Comparison of ENCODE assay signal across 14 mouse cellular contexts in the genomic region with DNA sequence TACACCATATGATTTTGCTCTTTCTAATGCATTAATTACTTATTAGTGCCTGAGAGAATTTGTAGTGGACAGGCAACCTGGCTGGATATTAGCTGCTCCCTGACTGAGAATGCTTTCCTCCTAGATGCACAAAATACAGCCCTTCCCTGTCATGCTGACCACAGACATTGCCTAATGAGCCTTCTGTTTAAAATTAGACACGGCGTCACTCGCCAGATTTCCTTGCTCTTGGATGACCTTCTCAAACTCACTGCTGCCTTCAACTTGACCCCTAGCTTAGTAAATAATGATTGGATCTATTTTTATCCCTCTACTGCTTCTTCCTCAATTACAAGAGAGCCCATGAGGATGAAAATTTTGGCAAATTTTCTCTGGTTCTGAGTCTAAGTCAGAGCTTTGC. TPM values are rescaled to one million over a fixed set of nuclear protein-coding genes. Genes with fewer than 3 reads are reported as not detected.
DNase-seq lines count a peak whose midpoint lies in the region; ATAC-seq and TF ChIP-seq lines count a peak whose summit lies in the region.
"Had no signal": no experiment of that assay in that cellular context is flagged by ENCODE, and none has a peak within 500 bp of the region (broad histone marks: within the 10 kb centered on the region; RNA-seq: fewer than 3 reads in every experiment).

No protein-coding gene starts in this region.

- no peak overlapping the region for H3K4me2 ChIP-seq in lung, embryonic 14.5 days
- H3K4me2 ChIP-seq: limb, embryonic 12.5 days had no signal

- TF ChIP-seq CTCF in lung, embryonic 14.5 days (IDR thresholded peaks at IDR 0.05; ENCODE audit: low read depth), result no peak

- no peaks in the 10 kb centered on the region for H3K27me3 ChIP-seq in lung, embryonic 14.5 days (ENCODE audit: insufficient read depth, low read length)
- no peaks in the 10 kb centered on the region for H3K27me3 ChIP-seq in midbrain, embryonic 10.5 days (ENCODE audit: low read depth, poor library complexity, severe bottlenecking)
- H3K27me3 ChIP-seq: limb, embryonic 12.5 days had no signal

- DNase-seq in gastrocnemius, adult 18-20 months (ENCODE audit: low spot score), result peak; percentile 63
- no peak for DNase-seq in gastrocnemius, postnatal 36 days
- peak; percentile 10 for DNase-seq in 3134 (ENCODE audit: extremely low read depth, insufficient read length, low spot score)
- DNase-seq in embryo, embryonic 11 days, result peak; percentile 7
- peak; percentile 2 for DNase-seq in lung, embryonic 14.5 days
- no peak for DNase-seq in midbrain, embryonic 10.5 days (ENCODE audit: low spot score)
- DNase-seq in cerebellum, postnatal 10 days, result no peak
- no peak for DNase-seq in ovary, postnatal 10 days (ENCODE audit: low spot score)
- DNase-seq: cerebellum, adult 8-10 months; gastrocnemius, postnatal 14 days; retina, postnatal 1 day had no signal

- no peak overlapping the region for H3K9ac ChIP-seq in lung, embryonic 14.5 days
- H3K9ac ChIP-seq: limb, embryonic 12.5 days had no signal

- H3K4me3 ChIP-seq in lung, embryonic 14.5 days (ENCODE audit: low read depth, low read length), result no peak overlapping the region
- H3K4me3 ChIP-seq in midbrain, embryonic 10.5 days, result no peak overlapping the region
- H3K4me3 ChIP-seq: limb, embryonic 12.5 days had no signal

- intact Hi-C loops in gastrocnemius, postnatal 36 days (cut with DNase I), result no loop called here

- WGBS in lung, embryonic 14.5 days, result 61% methylated on average over 3 of the region's 3 CpGs
- WGBS in midbrain, embryonic 10.5 days, result 91% methylated on average over 3 of the region's 3 CpGs

- ATAC-seq in lung, embryonic 14.5 days (ENCODE audit: insufficient read depth), result no peak
- ATAC-seq: midbrain, embryonic 16.5 days had no signal

- H3K9me3 ChIP-seq in lung, embryonic 14.5 days (ENCODE audit: low read depth, low read length), result no peaks in the 10 kb centered on the region
- H3K9me3 ChIP-seq in midbrain, embryonic 10.5 days (replicated peaks), result no peaks in the 10 kb centered on the region
- H3K9me3 ChIP-seq: limb, embryonic 12.5 days had no signal

- H3K4me1 ChIP-seq in lung, embryonic 14.5 days (ENCODE audit: insufficient read depth), result no peaks in the 10 kb centered on the region
- H3K4me1 ChIP-seq in midbrain, embryonic 10.5 days, result no peaks in the 10 kb centered on the region
- H3K4me1 ChIP-seq: limb, embryonic 12.5 days had no signal

- no peaks in the 10 kb centered on the region for H3K36me3 ChIP-seq in lung, embryonic 14.5 days (ENCODE audit: insufficient read depth)
- no peaks in the 10 kb centered on the region for H3K36me3 ChIP-seq in midbrain, embryonic 10.5 days
- H3K36me3 ChIP-seq: limb, embryonic 12.5 days had no signal

- H3K27ac ChIP-seq in lung, embryonic 14.5 days (ENCODE audit: low read depth), result no peak overlapping the region
- H3K27ac ChIP-seq in midbrain, embryonic 10.5 days (replicated peaks), result no peak overlapping the region
- H3K27ac ChIP-seq: limb, embryonic 12.5 days had no signal

RNA-seq across cellular contexts. Expression of gene Serpina3c, which starts 21.1 kb away (rescaled TPM):
- total RNA-seq in gastrocnemius, adult 18-20 months (2021), result 1 to 10 TPM; 1.5 to 1.8 TPM
- total RNA-seq in gastrocnemius, postnatal 36 days (2021), result 1 to 10 TPM; 1.2 to 1.4 TPM
- not detected in 2 replicates for polyA plus RNA-seq in lung, embryonic 14.5 days (2014; fragmentation: Nextera tagmentation; extraction: Ambion mirVana)
- not detected in 2 replicates for polyA plus RNA-seq in midbrain, embryonic 10.5 days (2016; fragmentation: Nextera tagmentation; extraction: Ambion mirVana)
- polyA plus RNA-seq: intestine, embryonic 14.5 days; limb, embryonic 12.5 days had no signal

RNA-seq across cellular contexts. Expression of gene Serpina3f, which starts 39.6 kb away (rescaled TPM):
- total RNA-seq in gastrocnemius, adult 18-20 months (2021), result not detected
- total RNA-seq in gastrocnemius, postnatal 36 days (2021), result not detected
- 0.12 TPM in 1 of 2 replicates, not detected in the other for polyA plus RNA-seq in lung, embryonic 14.5 days (2014; fragmentation: Nextera tagmentation; extraction: Ambion mirVana)
- 0.27 and 0.30 TPM in 2 replicates for polyA plus RNA-seq in midbrain, embryonic 10.5 days (2016; fragmentation: Nextera tagmentation; extraction: Ambion mirVana)
- total RNA-seq: gastrocnemius, postnatal 14 days had no signal
- polyA plus RNA-seq: limb, embryonic 12.5 days had no signal

RNA-seq across cellular contexts. Expression of gene Serpina3b, which starts 47.0 kb away (rescaled TPM):
- total RNA-seq in gastrocnemius, adult 18-20 months (2021), result not detected
- total RNA-seq in gastrocnemius, postnatal 36 days (2021), result not detected
- polyA plus RNA-seq in lung, embryonic 14.5 days (2014; fragmentation: Nextera tagmentation; extraction: Ambion mirVana), result not detected in 2 replicates
- not detected in 2 replicates for polyA plus RNA-seq in midbrain, embryonic 10.5 days (2016; fragmentation: Nextera tagmentation; extraction: Ambion mirVana)
- total RNA-seq: gastrocnemius, postnatal 14 days had no signal
- polyA plus RNA-seq: intestine, embryonic 14.5 days; limb, embryonic 12.5 days; midbrain, embryonic 16.5 days had no signal

Comparison
In these comparisons a context has a peak if more than half of its experiments do, and no peak if none do; other contexts are left out.
1. DNase-seq: peak in gastrocnemius, adult 18-20 months (single experiment), 3134 (single experiment), embryo, embryonic 11 days (single experiment) and lung, embryonic 14.5 days (single experiment); none in gastrocnemius, postnatal 36 days (0 of 2), midbrain, embryonic 10.5 days (single experiment), cerebellum, postnatal 10 days (0 of 2) and ovary, postnatal 10 days (single experiment).